Mouse (Mus musculus) lung, postnatal 14 days (tissue): ENCODE results near the gene Prkca.

Source experiments
- DNase-seq: peaks from one replicate; pipeline ENCODE4 v3.0.0; 2021

Prkca gene

DNA sequence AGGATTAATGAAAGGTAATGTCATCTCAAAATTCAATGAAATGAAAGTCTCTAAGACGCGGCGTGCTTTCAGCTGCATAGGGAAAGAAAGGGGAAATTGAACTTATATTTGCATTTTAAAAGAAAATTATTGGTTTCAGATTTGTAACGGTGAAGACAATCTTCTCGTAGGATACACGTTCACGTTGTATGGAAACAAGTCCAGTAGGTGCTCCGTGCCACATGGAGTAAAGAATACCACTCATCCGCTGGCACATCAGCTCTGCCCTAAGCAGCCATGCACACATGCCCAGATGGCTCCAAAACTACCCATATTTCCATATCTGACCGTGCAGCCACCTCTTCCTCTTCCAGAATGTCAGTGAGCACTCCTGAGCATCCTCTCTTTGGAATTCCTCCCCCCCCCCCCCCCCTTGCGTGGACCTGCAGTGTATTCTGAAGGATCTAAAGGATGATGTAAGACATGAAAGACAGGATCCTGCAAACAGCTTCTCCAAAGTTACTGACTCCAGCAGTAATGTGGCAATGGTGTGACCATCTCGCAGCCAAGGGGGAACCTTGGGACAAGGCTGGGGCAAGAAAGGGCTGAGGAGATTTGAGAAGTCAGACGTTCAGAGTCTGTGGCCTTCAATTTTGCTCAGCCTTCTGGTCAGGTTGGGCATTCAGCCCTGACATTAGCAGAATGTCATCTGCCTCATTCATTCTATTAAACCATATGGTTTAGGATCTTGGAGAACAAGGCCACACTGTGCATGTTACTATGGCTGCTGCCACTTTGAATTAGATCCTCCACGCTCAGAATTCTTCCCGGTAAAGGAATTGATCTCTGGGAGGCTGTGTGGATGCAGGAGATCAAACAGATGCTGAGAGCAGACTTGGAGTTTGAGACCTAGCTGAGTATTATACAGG is 142.8 kb downstream of the Prkca start:
- no peak for DNase-seq

DNA sequence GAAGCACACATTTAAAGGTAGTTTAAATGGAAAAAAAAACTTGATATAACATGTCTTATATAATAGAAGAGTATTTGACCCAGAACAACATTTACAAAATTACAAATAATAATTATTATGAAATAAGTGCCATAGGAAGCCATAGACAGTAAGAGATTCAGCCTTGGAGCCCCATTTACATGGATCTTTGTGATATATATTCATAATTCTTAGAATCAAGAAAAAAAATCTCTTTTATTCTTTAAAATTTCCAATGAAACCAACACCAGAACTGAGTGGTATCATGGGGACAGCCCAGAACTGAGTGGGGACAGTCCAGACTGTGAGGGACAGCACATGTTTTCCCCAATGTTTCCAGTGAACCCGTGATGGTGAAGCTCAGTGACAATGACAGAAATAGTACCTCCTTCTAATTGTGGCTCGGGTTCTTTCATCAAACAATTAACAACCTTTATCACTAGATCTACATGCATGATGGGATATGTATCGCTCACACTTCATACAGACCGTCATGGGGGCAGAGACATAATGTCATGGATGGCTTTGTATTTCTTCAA is 144.2 kb downstream of the Prkca start:
- no peak for DNase-seq

DNA sequence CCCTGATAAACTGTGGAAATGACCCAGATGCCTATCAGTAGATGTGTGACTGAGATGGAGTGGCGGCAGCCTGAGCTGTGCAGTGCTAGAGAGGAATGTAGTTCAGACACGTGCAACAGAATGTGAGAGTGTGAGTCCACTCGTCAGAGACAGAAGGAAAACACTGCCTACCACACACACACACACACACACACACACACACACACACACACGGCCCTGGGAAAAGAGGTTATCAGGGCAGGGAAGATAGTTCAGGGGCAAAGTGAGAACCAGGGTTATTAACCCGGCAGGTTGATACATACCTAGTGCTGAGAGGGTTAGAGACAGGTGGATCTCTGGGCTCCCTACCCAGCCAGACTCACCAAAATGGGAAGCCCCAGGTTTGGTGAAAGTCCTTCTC is 145.1 kb downstream of the Prkca start:
- no peak for DNase-seq

DNA sequence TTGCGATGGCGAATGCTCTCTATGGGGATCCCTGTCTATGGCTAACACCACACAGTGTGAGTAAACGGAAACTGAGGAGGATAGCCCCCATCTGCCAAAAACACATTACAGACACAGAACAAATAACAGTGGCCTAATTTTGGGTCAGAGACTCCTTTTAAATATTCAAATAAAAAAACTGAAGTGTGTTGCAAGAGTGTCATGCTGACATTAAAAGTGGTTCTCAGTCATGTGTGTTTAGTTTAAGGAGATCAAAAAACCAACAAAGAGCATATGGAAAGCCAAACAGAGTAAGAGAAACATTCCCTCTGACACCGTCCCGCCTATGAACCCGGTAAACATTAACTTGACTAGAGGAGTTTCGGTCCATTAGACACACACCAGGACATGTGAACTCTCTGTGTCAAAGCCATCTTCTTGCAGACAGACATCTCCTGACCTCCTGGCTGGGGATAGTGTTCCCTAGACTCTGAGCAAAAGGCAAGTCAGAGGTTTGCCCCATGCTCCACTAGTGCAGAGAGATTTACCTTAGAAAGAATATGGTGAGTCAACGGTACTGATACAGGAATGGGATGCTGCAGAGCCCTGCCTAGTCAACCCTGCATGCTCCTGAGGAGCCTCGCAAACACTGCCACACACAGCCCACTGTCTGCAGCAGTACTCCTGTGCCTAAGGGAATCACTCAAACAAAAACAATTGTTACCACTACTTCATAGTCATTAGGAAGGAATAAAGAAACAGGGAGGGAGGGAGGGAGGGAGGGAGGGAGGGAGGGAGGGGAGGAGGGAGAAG is 146.1 kb downstream of the Prkca start:
- no peak for DNase-seq

DNA sequence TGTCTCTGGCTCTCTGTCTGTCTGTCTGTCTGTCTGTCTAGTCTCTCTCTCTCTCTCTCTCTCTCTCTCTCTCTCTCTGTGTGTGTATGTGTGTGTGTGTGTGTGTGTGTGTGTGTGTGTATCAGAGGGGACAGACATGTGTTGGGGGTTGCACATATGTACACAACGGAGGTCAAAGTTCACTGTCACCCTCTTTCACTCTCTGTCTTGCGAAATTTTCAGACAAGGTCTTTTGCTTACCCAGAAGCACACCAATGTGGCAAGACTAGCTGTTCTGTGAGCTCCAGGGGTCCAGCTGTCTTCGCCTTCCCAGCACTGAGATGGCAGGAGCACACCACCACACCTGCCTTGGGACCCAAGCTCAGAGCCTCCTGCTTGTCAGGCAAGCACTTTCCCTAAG is 146.9 kb downstream of the Prkca start:
- DNase-seq: no peak

DNA sequence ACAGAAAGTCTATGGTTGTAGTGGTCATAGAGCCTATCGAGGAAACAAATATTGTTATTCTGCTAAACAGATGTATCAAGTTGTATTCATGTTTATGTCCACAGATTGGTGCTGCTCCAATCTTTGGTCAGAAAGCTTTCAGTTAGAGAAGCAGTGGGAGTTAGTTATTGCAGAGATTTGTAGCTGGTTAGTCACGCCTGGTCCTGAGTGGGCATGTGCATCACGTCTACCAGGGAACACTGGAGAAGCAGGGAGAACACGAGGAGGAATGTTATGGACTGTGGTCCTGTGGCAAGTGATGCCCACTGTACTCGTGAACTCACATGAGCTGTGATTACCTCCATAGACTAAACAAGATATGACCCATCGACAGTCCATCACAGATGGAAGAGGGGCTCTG is 153.4 kb downstream of the Prkca start:
- no peak for DNase-seq

DNA sequence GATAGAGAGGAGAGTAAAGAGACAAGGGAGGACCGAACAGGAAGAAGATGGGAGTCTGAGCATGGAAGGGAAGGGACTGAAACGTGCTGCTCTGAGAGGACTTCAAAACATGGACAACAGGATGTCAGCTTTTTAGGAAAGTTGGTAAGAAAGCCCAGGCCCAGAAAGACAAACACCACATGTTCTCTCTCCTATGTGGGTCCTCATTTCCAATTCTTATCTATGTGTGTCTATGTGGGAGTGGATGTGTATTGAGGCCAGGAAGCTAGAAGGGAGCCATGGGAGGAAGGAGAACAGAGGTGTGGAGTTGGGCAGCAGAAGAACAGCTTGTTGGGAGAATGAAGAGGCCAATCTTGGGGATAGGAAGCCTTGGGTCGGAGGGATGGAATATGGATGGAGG is 154.4 kb downstream of the Prkca start:
- no peak for DNase-seq

DNA sequence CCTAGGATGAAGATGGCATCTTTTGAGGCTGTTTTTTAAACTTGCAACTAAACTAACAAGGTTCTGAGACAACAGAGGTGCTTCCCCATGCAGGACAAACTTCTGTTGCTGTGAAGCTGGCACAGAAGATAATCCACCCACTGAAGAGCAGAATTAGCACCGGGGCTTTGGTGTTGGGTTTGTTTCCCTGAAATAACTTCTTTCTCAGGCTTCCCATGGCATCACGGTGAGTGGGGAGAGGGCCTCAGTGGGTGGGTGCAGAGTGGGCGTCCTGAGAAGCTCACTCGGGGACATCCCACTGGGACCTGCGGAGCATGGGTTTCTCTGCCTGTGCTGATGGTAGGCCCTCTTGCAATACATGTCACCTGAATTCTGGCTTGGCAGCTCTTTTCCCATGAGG is 161.3 kb downstream of the Prkca start:
- no peak for DNase-seq

DNA sequence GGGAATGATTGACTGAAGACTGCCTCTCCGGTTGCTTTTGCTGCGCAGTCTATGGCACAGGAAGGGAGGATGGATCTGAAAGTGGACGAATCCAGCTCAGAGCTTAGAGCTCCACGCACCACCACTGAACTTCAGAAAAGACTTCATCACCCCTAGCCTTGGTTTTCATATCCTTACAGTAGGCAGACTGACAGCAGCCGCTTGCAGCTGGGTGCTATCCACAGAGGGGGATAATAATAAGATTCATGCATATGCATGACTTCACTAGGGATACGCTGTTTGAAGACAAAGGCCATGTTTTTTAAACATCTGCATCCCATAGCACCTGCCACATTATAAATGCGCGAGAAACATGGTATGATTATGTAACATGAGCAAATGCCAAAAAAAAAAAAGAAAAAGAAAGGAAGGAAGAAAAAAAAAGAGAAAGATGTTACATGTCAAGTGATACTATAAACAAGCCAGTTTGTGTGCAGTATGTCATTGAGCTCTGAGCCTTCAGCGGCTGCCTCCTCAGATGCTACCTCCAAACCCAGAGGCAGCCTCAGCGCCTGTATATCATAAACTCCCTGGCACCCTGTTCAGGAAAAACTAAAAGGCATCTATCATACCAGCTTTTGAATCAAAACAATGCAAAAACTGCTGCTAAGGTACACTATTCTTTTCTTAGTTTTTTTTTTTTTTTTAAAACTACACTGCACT is 162.6 kb downstream of the Prkca start:
- DNase-seq: no peak

DNA sequence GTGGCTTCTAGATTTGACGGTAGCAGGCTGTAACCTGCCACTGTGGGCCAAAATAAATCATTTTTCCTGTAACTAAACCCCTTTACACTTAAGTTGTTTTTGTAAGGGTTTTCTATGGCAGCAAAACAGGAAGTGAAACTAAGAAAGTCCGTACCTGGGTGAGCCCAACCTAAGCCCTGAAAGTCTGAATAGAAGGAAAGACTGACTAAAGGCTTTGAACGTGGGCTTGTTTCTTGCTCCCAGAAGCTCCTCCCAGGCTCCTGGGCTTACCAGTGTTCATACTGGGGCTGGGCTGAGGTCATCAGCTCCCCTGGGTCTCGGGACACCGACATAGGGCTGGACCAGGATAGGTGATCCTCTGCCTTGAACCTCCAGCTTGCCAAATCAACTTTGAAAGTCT is 164.9 kb downstream of the Prkca start:
- DNase-seq: no peak

DNA sequence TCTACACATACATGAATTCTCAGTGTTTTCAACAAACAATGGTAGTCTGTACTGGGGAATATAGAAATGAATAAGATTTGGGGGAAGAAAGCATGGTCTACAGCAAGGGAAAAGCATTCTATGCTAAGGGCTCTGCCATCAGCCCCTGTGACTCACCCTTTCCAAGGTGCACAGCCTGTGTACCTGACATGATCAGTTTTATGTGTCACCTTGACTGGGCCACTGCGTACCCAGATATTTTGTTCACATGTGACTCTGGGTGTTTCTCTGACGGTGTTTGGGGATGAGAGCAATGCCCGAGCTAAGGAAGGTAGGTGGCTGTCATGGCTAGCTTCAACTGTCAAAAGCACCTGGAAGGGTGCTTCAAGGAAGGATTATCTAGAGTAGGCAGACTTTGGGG is 165.5 kb downstream of the Prkca start:
- DNase-seq: no peak

DNA sequence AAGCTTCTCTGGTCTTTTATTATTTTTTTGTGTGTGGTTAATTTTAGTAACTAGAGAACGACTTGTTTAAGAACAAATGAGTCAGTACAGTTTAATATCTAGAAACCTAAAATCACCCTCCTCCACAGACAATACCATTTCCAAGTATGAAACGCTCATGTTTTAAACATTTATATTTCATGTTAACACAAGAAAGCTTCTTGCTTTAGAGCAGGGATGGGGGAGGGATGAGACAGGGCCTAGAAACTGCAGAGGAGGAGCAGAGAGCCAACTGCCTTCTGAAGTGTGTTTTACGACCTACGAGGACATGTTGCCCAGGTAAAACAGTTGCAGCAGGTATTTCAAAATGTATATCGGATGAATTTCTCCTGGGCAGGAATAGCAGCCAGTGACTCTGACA is 167.0 kb downstream of the Prkca start:
- DNase-seq: no peak

DNA sequence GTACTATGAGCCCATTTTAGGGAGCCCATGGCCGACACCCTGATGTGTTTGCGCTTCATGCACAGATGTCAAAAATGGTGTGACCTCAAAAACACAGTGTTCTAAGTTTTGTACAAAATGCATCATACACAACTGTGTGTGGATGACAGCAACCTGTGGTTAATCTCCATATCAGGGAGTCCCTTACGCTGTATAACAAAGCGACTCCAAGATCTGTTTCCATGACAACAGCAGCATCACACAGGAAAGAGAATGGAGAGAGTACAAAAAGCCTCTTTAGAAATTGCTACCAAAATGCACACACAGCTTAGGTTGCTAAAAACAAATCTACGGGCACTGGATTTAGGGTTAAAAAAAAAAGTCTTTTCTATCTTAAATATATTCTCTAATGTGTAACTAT is 171.8 kb downstream of the Prkca start:
- DNase-seq: no peak

DNA sequence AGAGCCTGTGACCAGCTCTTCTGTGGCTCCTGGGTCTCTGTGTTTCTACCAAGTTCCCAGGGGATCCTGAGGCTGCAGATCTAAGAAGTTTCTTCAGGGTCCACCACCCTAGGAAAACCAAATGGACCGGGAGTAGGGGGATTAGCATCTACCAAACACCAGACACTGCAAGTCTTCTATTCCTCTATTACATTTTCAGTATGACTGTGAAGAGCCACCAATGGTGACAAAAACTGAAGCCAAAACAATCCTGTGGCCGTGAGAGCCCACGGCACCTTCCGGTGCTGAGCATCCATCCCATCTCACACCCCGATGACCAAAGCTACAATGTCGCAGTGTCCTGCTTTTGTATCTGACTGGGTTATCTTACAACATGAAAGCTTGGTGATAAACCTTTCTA is 172.5 kb downstream of the Prkca start:
- DNase-seq: no peak

DNA sequence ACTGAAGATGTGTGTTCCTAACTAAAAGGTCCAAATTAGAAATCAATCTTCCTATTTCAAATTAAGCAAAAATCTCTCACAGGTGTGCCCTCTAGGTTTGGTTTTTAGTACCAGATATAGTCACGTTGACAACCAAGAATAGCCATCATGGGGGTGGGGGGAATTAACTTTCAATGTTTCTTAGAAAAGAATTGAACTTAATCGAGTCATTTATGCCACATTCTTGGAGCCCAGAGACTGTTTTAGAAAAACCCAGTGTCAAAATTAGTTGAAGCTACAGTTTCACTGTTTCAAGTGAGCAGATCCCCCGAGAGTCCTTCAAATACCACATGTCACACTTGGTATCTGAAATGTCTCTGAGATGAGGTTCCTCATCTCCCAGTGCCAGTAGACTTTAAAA is 173.6 kb downstream of the Prkca start:
- DNase-seq: no peak

DNA sequence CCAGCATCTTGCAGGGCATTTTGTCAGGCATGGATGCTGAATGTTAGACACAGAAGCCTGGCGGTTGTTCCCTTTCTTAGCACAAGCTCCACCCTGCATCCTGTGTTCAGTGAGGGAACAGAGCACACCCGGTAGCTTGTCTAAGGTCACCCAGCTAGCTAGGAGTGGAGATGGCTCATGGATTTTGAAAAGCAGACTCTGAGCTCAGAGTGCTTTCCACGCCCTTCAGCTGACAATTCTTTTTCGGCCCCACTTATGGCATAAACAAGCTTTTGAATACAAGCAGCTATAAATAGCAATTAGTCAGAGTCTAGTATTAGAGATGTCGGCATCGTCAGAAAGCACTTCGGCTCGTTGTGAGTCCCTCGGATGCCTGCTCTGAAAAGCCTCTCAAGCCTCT is 178.0 kb downstream of the Prkca start:
- no peak for DNase-seq

DNA sequence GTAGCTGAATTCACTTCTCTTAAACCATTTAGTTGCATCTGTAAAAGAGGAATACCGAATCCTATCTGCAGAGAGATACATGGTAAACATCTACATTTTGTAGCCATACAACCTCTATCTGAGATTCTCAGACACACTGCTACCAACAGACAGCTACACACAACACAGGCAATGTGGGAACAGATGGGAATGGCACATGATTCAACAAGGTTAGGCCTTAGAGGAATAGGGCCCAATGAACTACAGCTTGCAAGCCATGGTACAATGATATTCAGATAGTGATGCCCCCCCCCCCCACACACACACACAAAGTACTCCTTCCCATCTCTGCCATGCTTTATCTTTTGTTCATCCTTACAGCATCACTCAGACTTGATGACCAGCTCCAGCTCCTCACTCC is 181.1 kb downstream of the Prkca start:
- DNase-seq: no peak

DNA sequence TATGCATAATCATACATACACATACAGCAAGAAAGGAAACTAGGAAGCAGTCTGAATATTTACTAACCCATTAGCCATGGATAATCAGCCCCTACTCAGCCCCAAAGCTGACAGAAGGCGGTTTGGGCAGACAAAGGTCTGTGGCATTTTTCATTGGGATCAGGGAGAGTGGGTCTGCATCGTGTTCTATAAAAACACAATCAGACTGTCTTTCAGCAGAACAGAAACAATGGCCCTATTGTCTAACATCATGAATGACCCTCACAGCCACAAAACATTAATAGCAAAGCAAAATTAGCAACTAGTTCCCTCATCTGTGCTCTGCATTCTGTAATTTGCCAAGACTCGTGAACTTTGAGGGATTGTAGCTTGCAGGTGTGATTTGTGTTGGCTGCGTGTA is 181.6 kb downstream of the Prkca start:
- no peak for DNase-seq

DNA sequence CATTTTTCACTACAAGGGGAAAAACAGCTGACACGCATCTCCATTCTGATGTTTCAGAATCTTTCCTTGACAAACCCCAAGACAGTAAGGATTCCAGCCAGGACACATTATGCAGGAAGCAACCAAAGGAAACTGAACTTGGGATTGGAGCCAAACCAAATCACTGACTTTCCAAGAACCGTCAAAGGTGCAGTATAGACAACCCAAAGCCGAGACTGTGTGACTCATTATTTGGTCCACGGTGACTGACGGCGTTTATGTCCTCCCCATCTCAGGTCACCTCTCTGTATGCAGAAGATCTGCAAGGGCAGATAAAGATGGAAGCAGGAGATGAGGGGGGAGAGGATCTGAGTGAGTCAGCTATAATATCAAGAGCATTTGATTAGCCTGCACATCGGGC is 183.7 kb downstream of the Prkca start:
- no peak for DNase-seq

DNA sequence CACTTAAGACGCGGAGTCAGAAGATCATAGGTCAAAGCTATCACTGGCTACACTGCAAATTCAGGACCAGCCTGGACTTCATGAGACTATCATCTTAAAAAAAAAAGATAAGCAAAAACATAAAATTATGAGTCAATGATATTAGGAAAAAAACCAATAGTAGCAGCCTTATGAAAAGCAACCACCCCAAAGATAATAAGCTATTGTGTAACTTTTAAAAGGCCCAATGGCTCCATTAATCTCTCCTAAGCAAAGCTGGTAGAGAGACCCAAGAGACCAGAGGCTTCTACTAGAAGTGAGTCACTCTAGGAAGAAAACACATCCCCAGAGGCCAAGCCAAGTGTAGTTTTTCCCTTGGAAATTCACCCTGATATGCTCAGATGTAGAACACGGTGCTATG is 185.7 kb downstream of the Prkca start:
- DNase-seq: no peak

DNA sequence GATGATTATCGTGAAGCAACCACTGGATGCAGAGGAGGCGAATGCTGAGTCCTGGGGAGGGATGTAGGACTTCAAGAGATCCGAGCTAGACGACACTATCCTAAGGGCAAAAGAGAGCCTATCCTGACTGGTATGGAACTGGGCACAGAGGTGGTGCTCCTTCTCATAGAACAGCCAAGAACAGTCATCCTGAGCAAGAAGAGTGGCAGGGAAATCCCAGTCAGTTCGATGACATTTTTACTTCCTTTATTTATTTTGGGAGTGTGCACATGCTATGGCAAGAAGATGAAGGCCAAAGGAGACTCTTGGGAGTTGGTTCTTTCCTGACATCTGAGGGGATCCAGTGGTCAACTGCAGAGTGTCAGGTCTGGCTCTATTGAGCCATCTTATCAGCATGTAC is 186.7 kb downstream of the Prkca start:
- DNase-seq: no peak

DNA sequence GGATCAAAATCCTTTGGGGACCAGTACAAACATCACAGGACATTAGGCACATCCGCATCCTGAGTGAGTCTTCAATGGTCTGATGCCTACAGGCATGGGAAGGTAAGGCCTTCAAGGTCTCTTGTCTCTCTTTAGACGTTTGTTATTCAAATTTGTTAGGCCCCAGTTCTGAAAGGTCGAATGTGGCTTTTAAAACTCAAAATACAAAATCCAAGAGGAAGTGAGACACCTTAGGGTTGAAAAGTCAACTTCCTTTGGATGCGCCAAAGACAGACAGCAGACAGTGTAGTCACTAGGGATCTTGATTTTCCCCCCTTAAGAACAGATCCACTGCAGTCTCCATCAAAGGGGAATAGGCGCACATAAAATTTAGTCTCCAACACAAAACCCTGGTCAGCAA is 187.6 kb downstream of the Prkca start:
- no peak for DNase-seq

DNA sequence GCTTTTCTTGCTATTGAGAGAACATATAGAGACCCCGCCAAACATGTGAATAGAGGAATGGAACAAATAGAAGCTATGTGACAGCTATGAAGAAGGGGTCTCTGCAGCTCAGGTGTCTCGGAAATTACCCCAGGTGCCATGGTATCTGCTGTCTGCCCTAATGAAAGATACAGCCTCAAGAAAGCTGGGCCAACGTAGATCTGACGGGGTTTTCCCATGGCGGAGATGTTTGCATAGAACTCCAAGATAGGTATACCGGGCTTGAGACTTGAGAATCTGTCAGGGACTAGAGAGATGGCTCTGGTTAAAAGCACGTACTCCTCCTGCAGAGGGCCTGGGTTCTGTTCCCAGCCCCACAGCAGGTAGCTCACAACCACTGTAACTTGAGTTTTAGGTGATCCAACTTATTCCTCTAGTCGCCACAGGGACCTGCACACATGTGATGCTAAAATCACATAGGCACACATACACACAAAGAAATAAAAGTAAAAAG is 188.6 kb downstream of the Prkca start:
- DNase-seq: no peak
